Mouse (Mus musculus) forelimb bud, embryonic 11.5 days (tissue): Measurements from ENCODE around the gene Pgm2.

ENCODE experiments used
- DNase-seq: peaks from one replicate; pipeline ENCODE4 v3.0.0-alpha.2; 2012; ENCODE audit warnings: low read depth, low spot score

Pgm2 gene

GRCm38 (mm10) chr5:64144315-64144714 lies 51.6 kb downstream of the Pgm2 start:
- no peak for DNase-seq

- DNase-seq, result no peak
Observed at GRCm38 (mm10) chr5:64146384-64147005, 53.7 kb downstream of the Pgm2 start.

GRCm38 (mm10) chr5:64149184-64150127 lies 56.7 kb downstream of the Pgm2 start:
- DNase-seq, result no peak

GRCm38 (mm10) chr5:64153319-64153718 lies 60.6 kb downstream of the Pgm2 start:
- DNase-seq, result no peak

GRCm38 (mm10) chr5:64155861-64156550 lies 63.3 kb downstream of the Pgm2 start, which contains the start of gene Tbc1d1:
Gene Tbc1d1 (plus strand): TSS chr5:64156305.
- no peak for DNase-seq

GRCm38 (mm10) chr5:64156579-64156978 lies 63.8 kb downstream of the Pgm2 start:
- DNase-seq, result no peak

- no peak for DNase-seq
Observed at GRCm38 (mm10) chr5:64157926-64158325, 65.2 kb downstream of the Pgm2 start.

- DNase-seq, result no peak
Observed at GRCm38 (mm10) chr5:64158501-64158900, 65.8 kb downstream of the Pgm2 start.

GRCm38 (mm10) chr5:64159065-64159780 lies 66.5 kb downstream of the Pgm2 start:
- DNase-seq, result no peak

GRCm38 (mm10) chr5:64159781-64160704 lies 67.3 kb downstream of the Pgm2 start:
- no peak for DNase-seq

- DNase-seq, result no peak
Observed at GRCm38 (mm10) chr5:64160705-64161391, 68.1 kb downstream of the Pgm2 start.

- no peak for DNase-seq
Observed at GRCm38 (mm10) chr5:64161917-64162316, 69.2 kb downstream of the Pgm2 start.

- DNase-seq, result no peak
Observed at GRCm38 (mm10) chr5:64162582-64162981, 69.8 kb downstream of the Pgm2 start.

- no peak for DNase-seq
Observed at GRCm38 (mm10) chr5:64164414-64164813, 71.7 kb downstream of the Pgm2 start.

GRCm38 (mm10) chr5:64165826-64166225 lies 73.1 kb downstream of the Pgm2 start:
- no peak for DNase-seq

- DNase-seq, result no peak
Observed at GRCm38 (mm10) chr5:64168990-64169540, 76.3 kb downstream of the Pgm2 start.

GRCm38 (mm10) chr5:64172884-64173283 lies 80.1 kb downstream of the Pgm2 start:
- no peak for DNase-seq

- no peak for DNase-seq
Observed at GRCm38 (mm10) chr5:64173302-64173701, 80.6 kb downstream of the Pgm2 start.

- DNase-seq, result no peak
Observed at GRCm38 (mm10) chr5:64174429-64174935, 81.7 kb downstream of the Pgm2 start.
